Mouse (Mus musculus): Measurements from ENCODE around the gene Nfyb.

- TF ChIP-seq CTCF (IDR thresholded peaks at IDR 0.05; ENCODE audit: low read depth, low read length) (no peak), EP300 (IDR thresholded peaks at IDR 0.05; ENCODE audit: insufficient read depth, low read depth, low read length) (no peak), POLR2A (IDR thresholded peaks at IDR 0.05; ENCODE audit: insufficient read depth, low read length) (no peak)
Observed at GRCm38 (mm10) chr10:82778791-82779549, 15.0 kb upstream of the Nfyb start.

Data from ES-Bruce4 (cell line).